Mouse (Mus musculus) forebrain, embryonic 12.5 days (tissue): ENCODE measurements around the gene Eid2b. TPM values are rescaled to one million over a fixed set of nuclear protein-coding genes. Genes with fewer than 3 reads are reported as not detected.
A peak's percentile ranks its signal among the peaks of the same experiment; 100 is the strongest.
"Not testable (repeated sequence)": the region's sequence is repeated elsewhere in the genome, so short reads cannot be mapped to it uniquely, and the experiment has no call there.

ENCODE experiments used
- ATAC-seq: fragments of 200-750 bp; cut with Nextera tagmentation; 2 replicates; pipeline ENCODE4 v1.8.0; 2017; ENCODE audit warnings: moderate TSS enrichment; ENCODE audit not compliant: low FRiP score
- H3K27ac ChIP-seq: fragments of 300-500 bp; sonication (generic); 2 replicates; pipeline ENCODE4 v1.5.1; 2016; ENCODE audit warnings: mild to moderate bottlenecking
- H3K27me3 ChIP-seq: fragments of 300-500 bp; sonication (generic); 2 replicates; pipeline ENCODE4 v1.6.1; 2016; ENCODE audit warnings: mild to moderate bottlenecking
- H3K36me3 ChIP-seq: fragments of 300-500 bp; sonication (generic); replicated peaks from 2 replicates; pipeline ENCODE4 v1.6.1; 2016; ENCODE audit warnings: mild to moderate bottlenecking
- H3K4me1 ChIP-seq: fragments of 300-500 bp; sonication (generic); 2 replicates; pipeline ENCODE4 v1.6.1; 2016
- H3K4me2 ChIP-seq: fragments of 300-500 bp; sonication (generic); 2 replicates; pipeline ENCODE4 v1.6.1; 2016; ENCODE audit warnings: mild to moderate bottlenecking, moderate library complexity
- H3K4me3 ChIP-seq: fragments of 300-500 bp; sonication (generic); replicated peaks from 2 replicates; pipeline ENCODE4 v1.5.1; 2016; ENCODE audit warnings: mild to moderate bottlenecking
- H3K9ac ChIP-seq: fragments of 300-500 bp; sonication (generic); 2 replicates; pipeline ENCODE4 v1.6.1; 2016; ENCODE audit warnings: mild to moderate bottlenecking
- H3K9me3 ChIP-seq: fragments of 300-500 bp; sonication (generic); 2 replicates; pipeline ENCODE4 v1.6.1; 2016
- WGBS: fragments of 180-500 bp; shearing (Covaris S2); methylation state at CpG from one replicate; pipeline ENCODE4 v1.1.7; 2016; 5-methylcytosine and 5-hydroxymethylcytosine counted together
- polyA plus RNA-seq: library from polyadenylated mRNA; unstranded; fragments of >200 nt; fragmentation: Nextera tagmentation; extraction: Ambion mirVana; gene quantifications from 2 replicates; pipeline ENCODE4 v1.2.1, GENCODE M21; 2016

The Eid2b gene
- 24.1 and 27.8 TPM in 2 replicates for polyA plus RNA-seq

DNA sequence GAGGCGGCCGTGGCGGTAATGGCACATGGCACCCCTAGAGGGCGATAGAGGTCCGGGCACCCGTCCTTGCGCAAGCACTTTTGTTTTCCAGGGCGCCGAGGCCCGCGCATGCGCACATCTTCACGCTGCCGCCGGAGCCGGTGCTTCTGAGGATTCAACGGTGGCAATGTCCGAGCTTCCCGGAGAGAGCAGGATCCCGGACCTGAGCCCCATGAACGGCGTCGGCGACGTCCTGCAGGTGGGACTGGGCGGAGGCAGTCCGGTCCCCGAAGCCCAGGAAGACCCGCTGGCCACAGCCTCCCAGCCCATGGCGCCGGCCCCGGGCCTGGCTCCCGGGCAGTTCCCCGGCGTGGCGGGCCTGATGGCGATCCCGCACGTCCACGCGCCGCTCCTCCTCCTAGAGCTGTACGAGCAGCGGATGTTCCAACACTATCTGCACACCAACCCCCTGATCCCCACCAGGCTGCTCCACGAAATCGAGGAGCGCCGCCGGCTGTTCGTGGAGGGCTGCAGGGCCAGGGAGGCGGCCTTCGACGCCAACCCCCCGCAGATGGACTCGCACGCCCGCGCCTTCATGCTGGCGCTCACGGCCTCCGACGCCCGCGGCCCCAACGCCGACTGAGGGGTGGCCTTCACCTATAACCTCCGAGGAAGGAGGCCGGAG is at the start of gene Eid2b:
TSS of gene Eid2b (plus strand) at position 125 of the 664 bp plus-strand sequence.
- ATAC-seq = peak; percentile 80
- 3% methylated on average over 68 of the region's 68 CpGs for WGBS
- peak within 1 kb of the TSS; percentile 70 for H3K4me2 ChIP-seq
- H3K36me3 ChIP-seq = peaks cover 6% of the 10 kb centered on the region
- peak within 1 kb of the TSS; percentile 66 for H3K4me3 ChIP-seq
- peak within 1 kb of the TSS; percentile 81 for H3K9ac ChIP-seq
- no peaks in the 10 kb centered on the region for H3K27me3 ChIP-seq
- no peaks in the 10 kb centered on the region for H3K9me3 ChIP-seq
- peak within 1 kb of the TSS; percentile 83 for H3K27ac ChIP-seq
- peaks cover 12% of the 10 kb centered on the region for H3K4me1 ChIP-seq

DNA sequence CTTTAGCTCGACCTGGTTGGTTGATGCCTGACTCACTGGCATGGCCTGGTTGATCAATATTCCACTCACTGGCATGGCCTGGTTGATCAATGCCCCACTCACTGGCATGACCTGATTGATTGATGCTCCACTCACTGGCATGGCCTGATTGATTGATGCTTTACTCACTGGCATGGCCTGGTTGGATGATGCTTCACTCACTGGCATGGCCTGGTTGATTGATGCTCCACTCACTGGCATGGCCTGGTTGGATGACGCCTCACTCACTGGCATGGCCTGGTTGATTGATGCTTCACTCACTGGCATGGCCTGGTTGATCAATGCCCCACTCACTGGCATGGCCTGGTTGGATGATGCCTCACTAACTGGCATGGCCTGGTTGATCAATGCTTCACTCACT is 33.6 kb upstream of the Eid2b start:
- not testable (repeated sequence) for H3K27ac ChIP-seq, H3K36me3 ChIP-seq, H3K4me2 ChIP-seq, H3K9ac ChIP-seq, H3K9me3 ChIP-seq, H3K4me1 ChIP-seq, ATAC-seq, H3K27me3 ChIP-seq, H3K4me3 ChIP-seq
- WGBS = 71% methylated on average over 2 of the region's 2 CpGs

- WGBS = 85% methylated on average over 3 of the region's 3 CpGs
- Histone ChIP-seq H3K27ac (no peak overlapping the region), H3K9me3 (no peaks in the 10 kb centered on the region), H3K9ac (no peak overlapping the region), H3K36me3 (no peaks in the 10 kb centered on the region), H3K27me3 (no peaks in the 10 kb centered on the region), H3K4me1 (no peaks in the 10 kb centered on the region), H3K4me3 (no peak overlapping the region), H3K4me2 (no peak overlapping the region)
- ATAC-seq = no peak
Measured at GRCm38 (mm10) chr7:28248957-28249356, 28.6 kb upstream of the Eid2b start.

GRCm38 (mm10) chr7:28251976-28252375 is 25.6 kb upstream of the Eid2b start:
- H3K27me3 ChIP-seq = no peaks in the 10 kb centered on the region
- H3K4me3 ChIP-seq = no peak overlapping the region
- no peak for ATAC-seq
- no peaks in the 10 kb centered on the region for H3K4me1 ChIP-seq
- no peaks in the 10 kb centered on the region for H3K36me3 ChIP-seq
- WGBS = 92% methylated on average over 17 of the region's 17 CpGs
- H3K9ac ChIP-seq = no peak overlapping the region
- no peak overlapping the region for H3K4me2 ChIP-seq
- peaks cover 6% of the 10 kb centered on the region; the same call in 1 of the 2 replicates for H3K9me3 ChIP-seq
- no peak overlapping the region for H3K27ac ChIP-seq

- H3K4me1 ChIP-seq = no peaks in the 10 kb centered on the region
- H3K36me3 ChIP-seq = no peaks in the 10 kb centered on the region
- H3K9me3 ChIP-seq = peaks cover 6% of the 10 kb centered on the region; the same call in 1 of the 2 replicates
- H3K27me3 ChIP-seq = no peaks in the 10 kb centered on the region
- no peak overlapping the region for H3K27ac ChIP-seq
- H3K9ac ChIP-seq = no peak overlapping the region
- WGBS = 89% methylated on average over 6 of the region's 6 CpGs
- no peak overlapping the region for H3K4me3 ChIP-seq
- H3K4me2 ChIP-seq = no peak overlapping the region
- ATAC-seq = no peak
Measured at GRCm38 (mm10) chr7:28254591-28254990, 22.9 kb upstream of the Eid2b start.

GRCm38 (mm10) chr7:28255476-28255875 is 22.1 kb upstream of the Eid2b start:
- Histone ChIP-seq H3K36me3 (no peaks in the 10 kb centered on the region), H3K9me3 (peaks cover 6% of the 10 kb centered on the region; the same call in 1 of the 2 replicates), H3K27me3 (no peaks in the 10 kb centered on the region), H3K27ac (no peak overlapping the region), H3K4me2 (no peak overlapping the region), H3K4me3 (no peak overlapping the region), H3K9ac (no peak overlapping the region), H3K4me1 (no peaks in the 10 kb centered on the region)
- ATAC-seq = no peak
- 81% methylated on average over 6 of the region's 6 CpGs for WGBS

- H3K27ac ChIP-seq = no peak overlapping the region
- H3K36me3 ChIP-seq = no peaks in the 10 kb centered on the region
- 42% methylated on average over 5 of the region's 5 CpGs for WGBS
- no peak for ATAC-seq
- H3K4me2 ChIP-seq = no peak overlapping the region
- no peaks in the 10 kb centered on the region for H3K4me1 ChIP-seq
- no peak overlapping the region for H3K9ac ChIP-seq
- H3K4me3 ChIP-seq = no peak overlapping the region
- no peaks in the 10 kb centered on the region for H3K9me3 ChIP-seq
- no peaks in the 10 kb centered on the region for H3K27me3 ChIP-seq
Measured at GRCm38 (mm10) chr7:28262861-28263260, 14.7 kb upstream of the Eid2b start.

DNA sequence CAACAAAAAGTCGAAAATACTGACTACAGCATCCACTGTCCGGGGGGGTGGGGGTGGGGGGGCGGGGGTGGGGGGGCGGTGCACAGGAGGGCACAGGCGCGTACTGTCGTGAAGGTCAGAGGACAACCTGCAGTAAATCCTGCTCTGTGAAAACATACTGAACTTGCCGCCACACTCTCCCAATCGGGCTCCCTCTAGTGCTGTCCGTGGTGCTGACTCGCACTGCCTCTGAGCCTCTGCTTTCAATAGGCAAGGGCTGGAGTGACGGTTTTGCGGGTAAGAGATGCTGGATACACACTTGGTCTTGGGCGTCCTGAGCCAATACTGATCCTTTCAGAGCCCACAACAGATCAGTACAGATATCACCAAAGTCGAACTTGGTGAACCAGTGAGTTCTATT is 13.8 kb upstream of the Eid2b start:
- Histone ChIP-seq H3K27ac (no peak overlapping the region), H3K9me3 (no peaks in the 10 kb centered on the region), H3K36me3 (no peaks in the 10 kb centered on the region), H3K4me1 (peaks cover 5% of the 10 kb centered on the region), H3K4me2 (no peak overlapping the region), H3K4me3 (no peak overlapping the region), H3K9ac (no peak overlapping the region), H3K27me3 (no peaks in the 10 kb centered on the region)
- no peak for ATAC-seq
- 9% methylated on average over 15 of the region's 15 CpGs for WGBS

- no peak for ATAC-seq
- 88% methylated on average over 13 of the region's 13 CpGs for WGBS
- no peak overlapping the region for H3K4me3 ChIP-seq
Measured at GRCm38 (mm10) chr7:28265391-28265790, 12.1 kb upstream of the Eid2b start.

GRCm38 (mm10) chr7:28267129-28268041 is 10.2 kb upstream of the Eid2b start, which contains the start of gene Eid2:
Gene Eid2 (plus strand): TSS chr7:28267881.
- peaks cover 15% of the 10 kb centered on the region for H3K4me1 ChIP-seq
- peak within 1 kb of the TSS; percentile 77 for H3K4me2 ChIP-seq
- H3K9ac ChIP-seq = peak within 1 kb of the TSS; percentile 98
- peak within 1 kb of the TSS; percentile 94 for H3K27ac ChIP-seq
- whole genome bisulfite sequencing = 6% methylated on average over 57 of the region's 57 CpGs
- ATAC-seq = peak; percentile 94
- peak within 1 kb of the TSS; percentile 95 for H3K4me3 ChIP-seq
- 0 out of 2 replicates have a peak, but pooled peaks cover 4% of the 10 kb centered on the region for H3K9me3 ChIP-seq
- H3K36me3 ChIP-seq = peaks cover 28% of the 10 kb centered on the region
- no peaks in the 10 kb centered on the region for H3K27me3 ChIP-seq

More at GRCm38 (mm10) chr7:28265391-28265790, 12.1 kb upstream of the Eid2b start:
- no peak overlapping the region for H3K9ac ChIP-seq
- peaks cover 15% of the 10 kb centered on the region for H3K4me1 ChIP-seq
- H3K9me3 ChIP-seq = no peaks in the 10 kb centered on the region
- no peak overlapping the region for H3K4me2 ChIP-seq
- H3K36me3 ChIP-seq = peaks cover 11% of the 10 kb centered on the region
- no peak overlapping the region for H3K27ac ChIP-seq
- H3K27me3 ChIP-seq = no peaks in the 10 kb centered on the region

- peak overlapping the region; percentile 77 for H3K4me2 ChIP-seq
- H3K27ac ChIP-seq = peak overlapping the region; percentile 94
- no peaks in the 10 kb centered on the region for H3K27me3 ChIP-seq
- 2% methylated on average over 62 of the region's 62 CpGs for WGBS
- ATAC-seq = peak; percentile 80
- peak overlapping the region; percentile 95 for H3K4me3 ChIP-seq
- H3K9me3 ChIP-seq = 0 out of 2 replicates have a peak, but pooled peaks cover 4% of the 10 kb centered on the region
- peaks cover 35% of the 10 kb centered on the region for H3K36me3 ChIP-seq
- peaks cover 15% of the 10 kb centered on the region for H3K4me1 ChIP-seq
- peak overlapping the region; percentile 98 for H3K9ac ChIP-seq
Measured at GRCm38 (mm10) chr7:28268042-28268531, 9.5 kb upstream of the Eid2b start.

- Histone ChIP-seq H3K4me3 (peak overlapping the region; percentile 95), H3K4me2 (peak overlapping the region; percentile 77), H3K27me3 (no peaks in the 10 kb centered on the region), H3K9me3 (0 out of 2 replicates have a peak, but pooled peaks cover 4% of the 10 kb centered on the region), H3K9ac (peak overlapping the region; percentile 98), H3K4me1 (peaks cover 15% of the 10 kb centered on the region), H3K36me3 (peaks cover 38% of the 10 kb centered on the region), H3K27ac (peak overlapping the region; percentile 94)
- WGBS = 32% methylated on average over 16 of the region's 16 CpGs
- ATAC-seq = no peak
Measured at GRCm38 (mm10) chr7:28268576-28268975, 9.0 kb upstream of the Eid2b start.
